Mouse (Mus musculus) cerebellum, adult 2 months (tissue): Measurements from ENCODE around the gene Myo18a.

ENCODE experiments used
- CTCF ChIP-seq: fragments of 200-500 bp; IDR thresholded peaks from 2 replicates; pipeline ENCODE4 v1.5.1; 2011; ENCODE audit warnings: low read depth, mild to moderate bottlenecking, control low read depth, low read length, moderate library complexity, borderline replicate concordance; ENCODE audit not compliant: insufficient read depth
- POLR2A ChIP-seq: fragments of 200-500 bp; IDR thresholded peaks from 2 replicates; pipeline ENCODE4 v1.6.1; 2011; ENCODE audit warnings: low read length, control low read depth, borderline replicate concordance; ENCODE audit not compliant: insufficient read depth

DNA sequence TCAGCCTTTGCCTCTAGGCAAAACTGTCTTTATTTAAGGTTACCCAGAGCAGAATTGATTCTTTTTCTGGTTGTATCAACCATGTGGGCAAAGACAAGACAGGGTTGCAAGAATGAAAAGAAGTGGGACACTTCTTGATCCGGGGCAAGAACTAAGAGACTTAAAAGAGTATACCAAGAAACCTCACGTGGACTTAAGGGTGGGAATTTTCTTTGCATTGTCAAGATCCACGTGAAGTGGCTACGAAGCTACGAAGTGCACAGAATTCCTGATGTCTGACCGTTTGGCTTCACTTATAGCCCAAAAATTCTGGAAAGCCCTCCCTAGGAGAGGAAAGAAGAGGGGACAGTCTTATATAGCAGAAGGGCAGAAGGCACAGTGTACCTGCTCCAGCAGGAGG, 130.2 kb downstream of the Myo18a start:
- no peak for TF ChIP-seq POLR2A
- TF ChIP-seq CTCF: no peak
